Mouse (Mus musculus) heart, postnatal 14 days (tissue): ENCODE data around the gene Fcgr3. TPM values are rescaled to one million over a fixed set of nuclear protein-coding genes. Genes with fewer than 3 reads are reported as not detected.
A peak's percentile ranks its signal among the peaks of the same experiment; 100 is the strongest.
"Not testable (repeated sequence)": the region's sequence is repeated elsewhere in the genome, so short reads cannot be mapped to it uniquely, and the experiment has no call there.

Experiments
- DNase-seq, 2 experiments: peaks; one replicate each; pipeline ENCODE4 v3.0.0; 2021 to 2022
- intact Hi-C: fragments of 180-260 bp; cut with DNase I; formaldehyde crosslinking; loops from one replicate; pipeline ENCODE4 v1.15.1; 2025
- total RNA-seq, 2 experiments: library from RNA; stranded (reverse); gene quantifications; 2 replicates each; pipeline ENCODE4 v1.2.3; 2021

Gene Fcgr3
- total RNA-seq, 2 experiments from 2014 or later: 11.8 to 11.9 TPM

- no peak for DNase-seq
Observed at GRCm38 (mm10) chr1:171089891-171090290, 25.2 kb upstream of the Fcgr3 start.

GRCm38 (mm10) chr1:171088237-171088869 is 23.6 kb upstream of the Fcgr3 start:
- intact Hi-C loops, DNase-seq: not testable (repeated sequence)

More at GRCm38 (mm10) chr1:171089891-171090290, 25.2 kb upstream of the Fcgr3 start:
- intact Hi-C loops: no loop called here

GRCm38 (mm10) chr1:171085718-171086117 is 21.0 kb upstream of the Fcgr3 start:
- intact Hi-C loops: no loop called here
- no peak for DNase-seq

GRCm38 (mm10) chr1:171081512-171082231 is 16.9 kb upstream of the Fcgr3 start:
- intact Hi-C loops, DNase-seq: not testable (repeated sequence)

GRCm38 (mm10) chr1:171079825-171080224 is 15.1 kb upstream of the Fcgr3 start:
- intact Hi-C loops: not testable (repeated sequence)

GRCm38 (mm10) chr1:171079345-171079744 is 14.6 kb upstream of the Fcgr3 start:
- DNase-seq, intact Hi-C loops: not testable (repeated sequence)

More at GRCm38 (mm10) chr1:171079825-171080224, 15.1 kb upstream of the Fcgr3 start:
- DNase-seq: not testable (repeated sequence)

GRCm38 (mm10) chr1:171078419-171078818 is 13.7 kb upstream of the Fcgr3 start:
- intact Hi-C loops, DNase-seq: not testable (repeated sequence)

GRCm38 (mm10) chr1:171077955-171078354 is 13.2 kb upstream of the Fcgr3 start:
- intact Hi-C loops: not testable (repeated sequence)
- DNase-seq: peak; percentile 35 to 40

- intact Hi-C loops, DNase-seq: not testable (repeated sequence)
Observed at GRCm38 (mm10) chr1:171077192-171077591, 12.5 kb upstream of the Fcgr3 start.

- intact Hi-C loops: not testable (repeated sequence)
Observed at GRCm38 (mm10) chr1:171076176-171076575, 11.4 kb upstream of the Fcgr3 start.

GRCm38 (mm10) chr1:171074283-171074682 is 9.5 kb upstream of the Fcgr3 start:
- DNase-seq, intact Hi-C loops: not testable (repeated sequence)

More at GRCm38 (mm10) chr1:171076176-171076575, 11.4 kb upstream of the Fcgr3 start:
- not testable (repeated sequence) for DNase-seq

- intact Hi-C loops, DNase-seq: not testable (repeated sequence)
Observed at GRCm38 (mm10) chr1:171072217-171072616, 7.5 kb upstream of the Fcgr3 start.

- intact Hi-C loops, DNase-seq: not testable (repeated sequence)
Observed at GRCm38 (mm10) chr1:171071726-171072125, 7.0 kb upstream of the Fcgr3 start.

GRCm38 (mm10) chr1:171070879-171071278 is 6.1 kb upstream of the Fcgr3 start:
- intact Hi-C loops, DNase-seq: not testable (repeated sequence)

- DNase-seq: peak in 1 of 2 experiments; percentile 13
- intact Hi-C loops: not testable (repeated sequence)
Observed at GRCm38 (mm10) chr1:171069508-171069907, 4.8 kb upstream of the Fcgr3 start.

GRCm38 (mm10) chr1:171067928-171068327 is 3.2 kb upstream of the Fcgr3 start:
- intact Hi-C loops, DNase-seq: not testable (repeated sequence)

GRCm38 (mm10) chr1:171066583-171066982 is 1.8 kb upstream of the Fcgr3 start:
- intact Hi-C loops, DNase-seq: not testable (repeated sequence)

GRCm38 (mm10) chr1:171065768-171066167 is 1.0 kb upstream of the Fcgr3 start:
- intact Hi-C loops: not testable (repeated sequence)
- DNase-seq: peak; percentile 40 to 46

GRCm38 (mm10) chr1:171065243-171065587 is 480 bp upstream of the Fcgr3 start:
- DNase-seq: peak; percentile 60 to 66

GRCm38 (mm10) chr1:171063569-171064490 is 905 bp downstream of the Fcgr3 start:
- intact Hi-C loops: not testable (repeated sequence)
- peak; percentile 34 to 40 for DNase-seq

More at GRCm38 (mm10) chr1:171065243-171065587, 480 bp upstream of the Fcgr3 start:
- intact Hi-C loops: not testable (repeated sequence)
